Mouse (Mus musculus): ENCODE measurements around the gene Rtn2.

Rtn2 gene

DNA sequence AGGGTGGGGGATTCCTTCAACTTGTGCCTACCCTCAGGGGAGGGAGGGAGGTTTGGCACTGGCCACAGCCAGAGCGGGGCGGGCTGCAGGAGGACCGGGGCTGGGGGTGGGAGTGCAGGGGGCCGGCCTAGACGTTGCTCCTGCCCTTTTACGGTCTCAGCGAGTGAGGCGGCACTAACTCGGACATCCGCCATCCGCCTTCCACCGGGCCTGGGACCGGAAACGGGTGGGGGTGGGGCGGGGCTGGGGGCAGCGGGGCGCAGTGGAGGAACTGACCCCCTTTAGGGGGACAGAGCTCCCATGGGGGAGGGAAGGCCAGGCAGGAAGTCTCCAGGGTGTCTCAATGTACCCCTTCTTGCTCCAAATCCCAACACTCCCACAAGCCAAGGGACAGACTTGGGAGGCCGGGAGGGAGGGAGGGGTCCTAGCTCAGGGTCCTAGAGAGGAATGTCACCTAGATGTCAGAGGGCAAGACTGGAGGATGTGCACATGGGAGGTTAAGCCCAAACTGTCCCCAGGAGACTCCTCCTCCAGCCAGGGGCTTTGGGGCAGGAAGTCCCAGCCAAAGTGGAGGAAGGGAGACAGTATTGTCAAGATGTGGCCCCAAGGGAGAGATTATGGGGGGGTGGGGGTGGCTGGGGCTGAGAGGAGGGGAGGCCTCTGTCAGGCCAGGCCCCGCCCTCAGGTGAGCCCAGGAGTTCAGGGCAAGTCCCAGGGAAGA lies 12.5 kb upstream of the Rtn2 start:
- DNase-seq = no peak

DNA sequence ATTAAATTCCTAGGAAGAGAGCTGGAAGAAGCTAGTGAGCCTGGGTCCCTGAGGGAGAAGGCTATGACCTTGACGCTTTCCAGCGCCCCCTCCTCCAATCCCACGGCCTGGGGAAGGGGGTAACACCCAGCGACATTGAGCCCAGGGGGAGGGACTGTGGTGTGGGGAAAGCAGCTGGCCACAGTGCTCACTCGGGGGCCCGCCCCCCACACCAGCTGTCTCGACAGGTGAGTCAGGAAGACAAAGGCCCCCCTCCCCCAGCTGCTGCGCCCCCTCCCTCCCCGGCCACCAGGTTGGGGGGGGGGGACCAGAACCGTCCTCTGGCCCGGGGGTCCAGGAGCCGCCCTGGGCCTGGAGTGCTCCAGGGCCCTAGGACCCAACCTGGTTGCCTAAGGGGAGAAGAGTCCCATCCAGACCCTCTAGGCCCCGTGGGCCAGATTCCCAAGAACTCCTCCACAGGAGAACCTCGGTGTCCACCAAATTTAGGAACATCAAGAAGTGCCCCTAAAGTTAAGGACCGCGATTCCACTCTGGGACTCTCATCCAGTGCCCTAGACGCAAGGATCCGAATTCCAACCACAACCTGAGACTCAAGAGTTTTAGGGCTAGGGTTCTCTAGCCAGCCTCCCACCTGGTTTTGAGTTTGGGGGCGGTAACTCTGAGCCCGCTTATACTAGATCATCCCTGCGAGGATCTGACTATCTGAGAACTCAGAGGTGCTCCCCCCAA lies 11.8 kb upstream of the Rtn2 start:
- peak; percentile 27 for DNase-seq

DNA sequence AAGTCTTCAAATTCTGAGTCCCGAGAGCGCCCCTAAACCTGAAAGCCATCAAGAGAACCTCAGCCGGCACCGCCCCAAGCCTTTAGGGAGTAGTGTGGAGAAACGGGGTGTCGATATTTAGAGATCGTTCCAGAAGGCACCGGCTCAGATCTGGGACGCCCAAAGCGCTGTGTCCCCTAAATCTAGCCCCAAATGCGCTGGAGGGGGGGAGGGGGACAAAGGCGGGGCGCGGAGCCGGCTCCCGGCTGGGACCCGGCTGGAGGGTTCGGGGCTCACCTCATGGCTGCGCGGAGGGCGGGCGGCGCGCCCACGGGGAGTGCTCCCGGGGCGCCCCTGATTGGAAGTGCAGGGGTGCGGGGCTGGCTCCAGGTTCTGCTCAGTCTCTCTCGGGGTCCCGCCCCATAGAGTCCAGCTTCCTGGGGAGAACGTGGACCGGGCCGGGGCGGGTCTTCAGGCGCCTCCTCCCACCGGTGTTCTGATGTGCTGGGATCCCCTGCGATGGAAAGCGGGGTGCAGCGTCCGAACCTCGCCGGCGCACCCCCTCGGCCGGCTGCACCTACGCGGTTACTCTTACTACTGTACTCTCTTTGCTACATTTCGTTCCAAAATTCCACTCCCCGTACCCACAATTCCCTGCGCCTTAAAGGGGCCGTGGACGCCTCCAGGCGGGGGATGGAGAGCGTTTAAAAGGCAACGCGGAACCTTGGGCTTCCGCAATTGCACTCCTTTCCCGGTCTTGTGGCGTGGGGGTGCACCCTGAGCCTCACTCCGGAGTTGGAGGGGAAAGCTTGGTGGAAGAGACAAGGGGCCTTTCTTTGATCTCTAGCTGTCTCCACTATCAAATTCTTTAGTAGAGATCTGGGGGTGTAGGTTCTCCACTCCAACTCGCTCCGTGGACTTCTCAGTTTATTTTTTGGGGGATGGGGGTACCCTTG lies 10.9 kb upstream of the Rtn2 start, which contains the start of gene Vasp:
Gene Vasp (minus strand): TSS at position 580 of the 935 bp plus-strand sequence.
- peak; percentile 80 for DNase-seq

DNA sequence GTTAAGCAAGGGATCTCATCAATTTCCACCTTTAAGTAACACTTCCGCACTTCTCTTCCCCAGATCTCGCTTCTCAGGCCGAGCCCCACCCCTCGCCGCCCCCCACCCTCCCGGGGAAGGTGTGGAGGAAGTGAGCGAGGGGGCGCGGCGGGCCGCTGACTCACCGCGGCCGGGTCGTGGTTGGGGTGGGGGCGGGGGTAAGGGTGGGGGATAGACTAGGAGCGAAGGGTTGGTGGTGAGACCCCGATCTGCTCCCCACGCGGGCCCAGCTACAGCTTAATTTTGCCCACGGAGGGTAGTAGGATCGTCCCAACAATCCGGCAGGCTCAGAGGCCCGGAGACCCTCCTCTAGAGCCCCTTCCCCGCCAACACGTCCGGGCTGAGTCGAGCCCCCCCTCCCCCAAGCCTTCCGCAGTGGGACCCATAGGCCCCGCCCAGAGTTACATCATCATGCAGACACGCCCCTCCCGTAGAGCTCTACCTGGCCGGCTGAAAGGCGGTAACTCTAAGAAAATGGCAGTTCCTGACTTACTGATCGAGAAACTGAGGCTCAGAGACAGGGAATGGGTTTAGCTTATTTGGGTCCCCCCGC lies 10.2 kb upstream of the Rtn2 start:
- peak; percentile 64 for DNase-seq

DNA sequence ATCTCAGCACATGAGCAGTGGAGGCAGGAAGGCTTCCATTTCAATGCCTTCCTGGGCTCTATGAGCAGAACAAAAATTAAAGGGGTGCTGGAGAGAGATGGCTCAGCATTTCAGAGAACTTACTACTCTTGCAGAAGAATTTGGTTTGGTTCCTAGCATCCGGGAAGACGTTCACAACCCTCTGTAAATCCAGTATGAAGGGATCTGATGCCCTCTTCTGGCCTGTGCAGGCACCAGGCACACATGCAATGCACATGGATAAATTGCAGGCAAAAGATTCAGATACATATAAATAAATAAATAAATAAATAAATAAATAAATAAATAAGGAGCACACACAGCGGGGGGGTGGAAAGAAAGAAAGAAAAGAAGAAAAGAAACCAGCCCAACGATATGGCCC lies 6.2 kb upstream of the Rtn2 start:
- DNase-seq = no peak

DNA sequence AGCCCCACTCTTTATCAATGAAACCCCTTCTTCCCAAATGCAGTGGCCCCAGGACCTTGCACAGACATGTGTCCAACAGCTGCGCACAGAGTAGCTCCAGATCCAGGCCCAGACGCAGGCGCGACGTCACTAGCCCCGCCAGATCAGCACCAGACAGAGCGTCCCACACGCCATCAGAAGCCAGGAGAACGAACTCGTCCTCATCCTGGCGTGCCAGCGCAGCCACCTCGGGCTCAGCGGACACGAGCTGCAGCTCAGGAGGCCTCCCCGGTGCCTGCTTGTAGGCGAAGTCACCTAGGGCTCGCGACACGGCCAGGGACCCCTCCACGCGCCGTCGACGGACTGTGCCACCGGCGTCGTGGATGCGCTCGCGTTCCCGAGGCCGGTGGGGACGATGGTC lies 3.4 kb upstream of the Rtn2 start:
- no peak for DNase-seq

DNA sequence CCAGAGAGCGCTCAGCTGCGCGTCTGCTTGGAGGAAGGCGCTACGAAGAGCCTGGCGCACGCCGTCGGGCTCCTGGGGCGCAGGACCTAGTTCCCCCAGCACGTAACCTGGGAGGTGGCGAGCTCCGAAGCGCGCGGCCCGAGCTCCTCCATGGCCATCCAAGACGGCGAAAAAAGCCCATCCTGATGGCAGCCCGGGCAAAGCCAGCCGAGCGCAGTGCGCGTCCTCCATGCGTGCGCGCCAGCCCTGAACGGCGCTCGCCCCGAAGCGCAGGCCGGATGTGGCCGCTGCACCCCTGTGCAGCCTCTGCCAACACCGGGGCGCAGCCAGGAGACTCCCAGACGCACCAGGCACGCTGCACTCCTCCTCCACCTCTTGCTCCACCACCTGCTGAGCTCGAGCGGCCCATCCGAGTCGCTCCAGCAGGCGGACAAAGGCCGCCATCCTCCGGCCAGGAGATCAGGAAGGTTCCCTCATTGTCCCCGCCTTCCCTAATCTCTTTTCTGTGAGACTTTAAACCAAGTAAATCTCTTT lies 2.8 kb upstream of the Rtn2 start, which contains the start of gene Ppm1n:
Gene Ppm1n (minus strand): TSS at position 484 of the 534 bp plus-strand sequence.
- DNase-seq = no peak

DNA sequence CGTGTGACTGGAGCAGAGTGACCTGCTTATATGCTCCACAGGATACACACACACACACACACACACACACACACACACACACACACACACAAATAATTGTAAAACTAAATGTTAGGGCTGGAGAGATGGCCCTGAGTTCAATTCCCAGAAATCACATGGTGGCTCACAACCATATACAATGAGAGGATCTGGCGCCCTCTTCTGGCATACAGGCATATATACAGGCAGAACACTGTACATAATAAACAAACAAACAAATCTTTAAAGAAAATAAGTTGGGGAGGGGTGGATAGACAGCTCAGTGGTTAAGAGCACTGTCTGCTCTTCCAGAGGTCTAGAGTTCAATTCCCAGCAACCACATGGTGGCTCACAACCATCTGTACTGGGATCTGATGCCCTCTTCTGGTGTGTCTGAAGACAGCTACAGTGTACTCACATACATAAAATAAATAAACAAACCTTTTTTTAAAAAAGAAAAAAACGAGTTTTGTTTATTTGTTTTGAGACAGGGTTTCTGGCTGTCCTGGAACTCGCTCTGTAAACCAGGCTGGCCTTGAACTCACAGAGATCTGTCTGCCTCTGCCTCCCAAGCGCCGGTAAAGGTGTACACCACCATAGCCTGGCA lies 632 bp upstream of the Rtn2 start:
- DNase-seq = peak; percentile 48

DNA sequence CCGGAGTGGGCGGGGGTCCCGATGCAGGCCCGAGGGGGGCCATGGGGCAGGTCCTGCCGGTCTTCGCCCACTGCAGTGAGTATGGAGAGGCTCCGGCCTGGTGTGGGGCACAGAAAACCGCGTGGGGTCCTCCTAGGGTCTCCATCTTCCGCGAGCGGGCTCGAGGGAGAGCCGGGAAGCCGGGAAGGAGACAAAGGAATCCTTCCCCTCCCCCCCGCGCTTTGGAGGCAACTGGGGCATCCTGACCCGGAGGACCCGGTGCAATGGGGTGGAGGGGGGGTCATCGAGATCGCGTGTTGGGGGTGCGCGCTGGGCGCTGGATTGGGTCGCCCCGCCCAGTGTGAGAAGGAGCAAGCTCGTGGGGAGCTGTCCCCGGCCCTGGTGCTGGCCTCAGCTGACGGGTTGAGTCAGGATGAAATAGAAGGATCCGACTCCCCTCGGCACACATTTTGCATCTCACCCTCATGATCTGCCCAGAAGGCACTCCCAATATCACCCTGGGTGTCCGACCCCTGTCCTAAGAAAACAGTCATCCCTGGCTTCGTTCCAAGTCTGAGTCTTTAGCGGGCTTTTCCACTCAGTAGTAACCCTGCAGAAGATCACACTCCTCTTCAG lies 474 bp downstream of the Rtn2 start:
- peak; percentile 67 for DNase-seq

DNA sequence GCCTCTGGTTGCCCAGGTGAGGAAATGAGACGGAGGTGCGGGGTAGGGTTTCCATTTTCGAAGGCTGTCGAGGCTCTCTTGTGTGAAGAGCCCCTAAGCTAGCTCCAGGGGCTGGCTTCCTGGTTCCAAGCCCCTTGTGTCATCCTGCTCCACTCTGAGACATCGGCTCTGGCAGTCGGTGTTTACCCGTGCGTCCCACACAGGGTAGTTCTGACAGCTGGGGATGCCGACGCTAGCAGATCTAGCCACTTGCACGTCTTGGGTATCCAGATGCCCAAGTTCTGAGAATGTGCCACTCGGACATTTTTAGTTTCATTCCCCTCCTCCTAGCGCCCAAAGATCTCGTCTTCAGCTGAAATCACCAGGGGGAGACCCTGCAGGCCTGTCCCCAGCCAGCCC lies 981 bp downstream of the Rtn2 start:
- no peak for DNase-seq

DNA sequence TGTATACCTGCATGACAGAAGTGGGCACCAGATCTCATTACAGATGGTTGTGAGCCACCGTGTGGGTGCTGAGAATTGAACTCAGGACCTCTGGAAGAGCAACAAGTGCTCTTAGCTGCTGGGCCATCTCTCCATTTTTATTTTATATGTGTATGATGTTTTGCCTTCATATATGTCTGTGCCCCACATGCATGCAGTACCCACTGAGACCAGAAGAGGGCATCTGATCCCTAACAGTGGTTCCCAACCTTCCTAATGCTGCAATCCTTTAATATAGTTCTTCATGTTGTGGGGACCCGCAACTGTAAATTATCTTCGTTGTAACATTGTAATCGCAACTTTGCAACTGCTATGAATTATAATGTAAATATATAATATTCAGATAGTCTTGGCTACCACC lies 2.3 kb downstream of the Rtn2 start:
- DNase-seq = peak; percentile 71

DNA sequence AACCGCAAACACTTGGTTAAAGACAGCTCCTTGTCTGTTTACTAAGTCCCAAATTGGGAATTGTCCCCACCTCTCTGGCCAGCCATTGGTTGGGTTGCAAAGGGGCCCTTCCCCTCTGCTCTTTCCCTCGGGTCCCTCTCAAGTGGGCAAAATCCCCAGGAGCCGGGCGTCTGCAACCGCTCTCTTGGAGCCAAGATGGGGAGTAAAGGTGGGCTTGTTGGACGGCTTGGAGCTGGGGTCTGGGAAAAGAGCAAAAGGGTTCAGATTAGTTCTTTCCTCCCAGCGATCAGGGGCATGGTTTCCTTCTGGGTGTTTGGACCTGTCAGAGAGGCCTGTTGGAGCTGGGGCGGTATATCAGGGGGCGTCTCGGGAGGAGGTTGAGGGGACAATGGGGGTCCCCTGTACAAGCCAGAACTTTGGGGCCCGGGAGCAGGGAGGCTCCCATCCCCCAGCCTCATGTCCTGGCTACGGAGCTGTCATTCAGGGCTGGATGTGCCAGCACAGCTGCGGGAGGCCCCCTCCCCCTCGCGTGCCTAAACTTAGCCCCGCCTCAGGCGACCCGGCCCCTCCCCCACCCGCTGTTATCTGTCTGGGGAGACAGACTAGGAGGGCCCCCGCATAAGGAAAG lies 8.7 kb downstream of the Rtn2 start:
- no peak for DNase-seq

DNA sequence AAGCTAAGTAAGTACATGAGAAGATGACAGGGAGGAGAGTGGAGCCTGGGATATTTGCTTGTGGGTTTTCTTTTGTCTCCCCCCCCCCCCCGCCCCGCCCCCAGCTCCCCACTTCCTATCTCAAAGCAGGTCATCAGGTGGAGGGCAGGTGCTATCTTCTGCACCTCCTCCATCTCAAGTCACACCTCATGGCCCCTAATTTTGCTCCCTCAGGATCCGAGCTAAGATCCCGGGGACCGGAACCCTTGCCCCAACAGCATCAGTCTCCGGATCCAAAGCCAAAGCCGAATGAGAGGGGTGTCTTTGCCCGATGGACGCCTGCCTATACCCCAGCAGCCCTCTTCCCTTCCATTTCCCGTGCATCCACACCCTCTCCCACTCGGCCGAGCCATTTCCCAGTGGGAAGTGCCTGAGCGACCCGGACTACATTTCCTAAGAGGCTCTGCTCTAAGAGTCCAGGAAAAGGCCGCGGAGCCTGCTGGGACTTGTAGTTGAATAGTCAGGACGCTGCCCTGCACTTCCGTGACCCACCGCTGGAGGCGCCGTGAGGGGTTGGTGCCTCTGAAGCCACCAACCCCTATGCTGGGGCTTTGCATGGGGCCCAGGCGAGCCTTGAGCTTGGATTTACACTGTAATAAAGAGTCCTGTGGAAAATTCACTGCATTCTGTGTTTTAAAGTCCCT lies 13.2 kb downstream of the Rtn2 start:
- DNase-seq = peak; percentile 98

DNA sequence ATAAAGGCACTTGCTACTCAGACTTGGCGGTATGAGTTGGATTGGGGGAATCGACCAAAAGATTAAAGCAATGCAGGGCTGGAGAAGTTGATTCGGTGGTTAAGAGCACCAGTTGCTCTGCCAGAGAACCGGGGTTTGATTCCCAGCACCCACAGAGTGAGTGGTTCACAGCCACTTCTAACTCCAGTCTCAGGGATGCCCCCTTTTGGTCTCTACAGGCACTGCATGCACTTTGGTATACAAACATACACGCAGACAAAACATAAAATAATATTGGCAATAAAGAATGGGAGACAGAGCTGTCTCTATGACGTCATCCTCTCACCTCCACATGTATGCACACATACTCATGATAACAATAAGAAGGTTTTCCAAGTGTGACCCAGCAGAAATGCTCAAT lies 14.6 kb downstream of the Rtn2 start:
- DNase-seq = no peak

DNA sequence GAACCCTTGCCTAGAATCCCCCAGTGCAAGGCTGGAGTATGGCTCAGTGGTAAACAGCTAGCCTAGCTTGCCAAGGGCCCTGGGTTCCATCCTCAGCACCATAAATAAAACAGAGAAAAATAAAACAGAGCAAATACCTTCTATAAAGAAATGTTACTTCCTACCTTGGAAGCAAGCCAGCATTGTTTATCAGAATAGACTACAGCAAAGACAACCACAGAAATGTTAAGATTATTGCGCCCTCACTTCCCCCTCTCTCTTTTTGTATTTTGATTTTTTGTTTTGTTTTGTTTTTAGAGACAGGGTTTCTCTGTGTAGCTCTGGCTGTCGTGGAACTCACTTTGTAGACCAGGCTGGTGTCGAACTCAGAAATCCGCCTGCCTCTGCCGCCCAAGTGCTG lies 15.4 kb downstream of the Rtn2 start:
- no peak for DNase-seq

DNA sequence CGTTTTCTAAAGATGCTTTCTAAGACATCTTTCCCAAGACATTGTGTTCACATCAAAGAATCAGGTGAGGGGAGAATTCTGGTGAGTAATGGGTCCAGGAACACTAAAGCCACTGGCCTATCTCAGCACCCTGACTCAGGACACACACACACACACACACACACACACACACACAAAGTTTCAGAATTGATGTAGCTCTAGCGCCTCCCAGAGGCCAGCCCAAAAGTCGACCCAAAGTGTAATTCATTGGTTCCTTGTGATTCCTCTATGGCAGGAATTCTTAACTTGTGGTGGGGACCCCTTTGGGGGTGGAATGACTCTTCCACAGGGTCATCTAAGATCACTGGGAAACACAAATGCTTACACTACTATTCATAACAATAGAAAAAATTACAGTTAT lies 16.8 kb downstream of the Rtn2 start:
- DNase-seq = no peak

DNA sequence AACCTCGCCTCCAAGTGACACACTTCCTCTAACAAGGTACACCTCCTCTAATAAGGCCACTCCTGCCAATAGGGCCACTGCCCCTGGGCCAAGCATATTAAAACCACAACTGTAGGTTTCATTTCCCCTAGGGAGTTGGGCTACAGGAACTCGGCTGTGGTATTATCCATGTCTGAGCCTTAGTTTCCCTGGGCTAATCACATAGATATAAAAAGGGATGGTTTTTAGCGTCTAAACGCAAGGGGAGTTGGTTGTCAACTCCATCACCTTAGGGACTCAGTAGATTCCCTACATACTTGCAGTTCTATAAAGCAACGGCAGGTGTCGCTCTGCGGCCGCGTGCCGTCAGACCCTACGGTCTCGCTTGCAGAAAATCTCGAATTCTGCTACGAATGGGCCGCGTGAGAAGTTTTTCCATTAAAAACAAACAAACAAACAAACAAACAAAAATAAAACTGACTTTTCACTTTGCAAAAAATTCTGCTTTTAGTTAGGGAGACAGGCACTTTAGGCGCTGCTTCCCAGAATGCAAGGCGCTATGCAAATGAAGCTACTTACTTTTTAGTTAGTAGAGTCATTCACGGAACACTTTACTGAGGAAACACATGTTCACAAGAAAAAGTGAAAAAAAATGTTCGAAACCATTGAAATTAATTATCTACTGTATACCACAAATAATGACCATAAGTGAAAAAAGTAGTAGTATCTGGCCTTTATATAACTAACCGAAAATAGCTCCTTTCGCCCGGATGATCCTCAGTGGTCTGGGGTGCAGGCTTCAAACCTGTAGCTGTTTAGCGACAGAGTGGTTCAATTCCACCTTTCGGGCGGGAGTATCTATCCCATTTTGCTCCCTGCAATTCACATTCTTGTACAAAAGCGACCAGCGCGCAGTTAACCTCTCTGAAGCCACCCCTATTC lies 18.3 kb downstream of the Rtn2 start:
- peak; percentile 86 for DNase-seq

DNA sequence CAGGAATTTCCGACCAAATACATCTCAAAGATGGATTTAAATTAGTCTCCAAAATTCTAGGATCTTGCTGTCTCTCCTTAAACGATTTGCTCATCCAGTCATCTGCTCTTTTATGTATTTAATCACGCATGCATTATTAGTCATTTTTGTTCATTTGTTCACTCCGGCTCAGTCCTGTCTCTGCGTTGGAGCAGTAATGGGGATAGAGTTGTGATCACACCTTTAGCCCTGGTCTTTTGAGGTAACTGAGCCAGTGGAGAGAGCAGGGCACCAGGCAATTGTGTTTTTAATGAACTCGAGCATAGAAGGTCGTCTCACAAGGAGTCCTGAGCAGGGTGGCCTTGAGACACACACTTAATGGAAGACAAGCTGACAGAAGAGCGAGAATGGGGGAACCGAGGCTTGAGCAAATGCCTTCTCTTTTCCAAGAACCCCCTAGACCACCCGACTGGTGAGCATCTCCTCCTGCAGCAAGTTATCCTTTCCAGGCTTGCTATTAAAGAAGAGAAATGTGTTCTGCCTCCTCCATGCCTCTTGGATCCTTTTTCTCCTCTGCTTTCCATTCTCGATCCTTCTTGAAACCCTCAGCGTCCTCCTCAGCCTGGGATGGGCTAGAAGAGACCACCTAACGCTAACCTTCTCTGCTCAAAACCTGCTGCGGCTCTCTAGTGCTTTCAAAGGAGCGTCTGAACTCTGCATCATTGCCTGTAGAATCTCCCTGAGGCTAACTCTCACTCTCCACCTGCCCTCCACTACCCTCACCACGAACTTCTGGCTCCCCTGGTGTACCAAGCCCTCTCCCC lies 19.2 kb downstream of the Rtn2 start:
- DNase-seq = no peak

Measured in cerebellum, adult 8-10 months (tissue).